Mouse (Mus musculus): ENCODE results near the gene 4930564D02Rik.

GRCm38 (mm10) chr3:105123776-105124175, 57.1 kb downstream of the 4930564D02Rik start:
- TF ChIP-seq CTCF (IDR thresholded peaks at IDR 0.05; ENCODE audit: low read depth): no peak
- TF ChIP-seq EP300 (IDR thresholded peaks at IDR 0.05; ENCODE audit: low read depth): no peak
